Mouse (Mus musculus) embryonic facial prominence, embryonic 12.5 days (tissue): ENCODE measurements around the gene Ifngr2. TPM values are rescaled to one million over a fixed set of nuclear protein-coding genes. Genes with fewer than 3 reads are reported as not detected.

Experiments used
- ATAC-seq: fragments of 200-750 bp; cut with Nextera tagmentation; 2 replicates; pipeline ENCODE4 v1.8.0; 2017; ENCODE audit not compliant: insufficient number of reproducible peaks, insufficient read depth, low FRiP score, low TSS enrichment
- H3K27ac ChIP-seq: fragments of 300-500 bp; sonication (generic); 2 replicates; pipeline ENCODE4 v1.5.1; 2016; ENCODE audit warnings: mild to moderate bottlenecking
- H3K27me3 ChIP-seq: fragments of 300-500 bp; sonication (generic); 2 replicates; pipeline ENCODE4 v1.6.1; 2016; ENCODE audit warnings: mild to moderate bottlenecking, moderate library complexity
- H3K36me3 ChIP-seq: fragments of 300-500 bp; sonication (generic); 2 replicates; pipeline ENCODE4 v1.6.1; 2016; ENCODE audit warnings: mild to moderate bottlenecking
- H3K4me1 ChIP-seq: fragments of 300-500 bp; sonication (generic); 2 replicates; pipeline ENCODE4 v1.6.1; 2016
- H3K4me2 ChIP-seq: fragments of 300-500 bp; sonication (generic); replicated peaks from 2 replicates; pipeline ENCODE4 v1.6.1; 2016; ENCODE audit warnings: mild to moderate bottlenecking, moderate library complexity
- H3K4me3 ChIP-seq: fragments of 300-500 bp; sonication (generic); 2 replicates; pipeline ENCODE4 v1.5.1; 2016; ENCODE audit warnings: mild to moderate bottlenecking
- H3K9ac ChIP-seq: fragments of 300-500 bp; sonication (generic); 2 replicates; pipeline ENCODE4 v1.6.1; 2016; ENCODE audit warnings: mild to moderate bottlenecking, moderate library complexity
- H3K9me3 ChIP-seq: fragments of 300-500 bp; sonication (generic); 2 replicates; pipeline ENCODE4 v1.6.1; 2016; ENCODE audit warnings: mild to moderate bottlenecking, moderate library complexity
- WGBS: fragments of 180-500 bp; shearing (Covaris S2); methylation state at CpG from one replicate; pipeline ENCODE4 v1.1.7; 2016; 5-methylcytosine and 5-hydroxymethylcytosine counted together
- polyA plus RNA-seq: library from polyadenylated mRNA; unstranded; fragments of >200 nt; fragmentation: Nextera tagmentation; extraction: Ambion mirVana; gene quantifications from 2 replicates; pipeline ENCODE4 v1.2.1, GENCODE M21; 2016

Ifngr2 gene
- polyA plus RNA-seq, 1 experiment from 2014 or later: 48.9 TPM

- Histone ChIP-seq H3K4me1 (peaks cover 26% of the 10 kb centered on the region), H3K4me3 (no peak overlapping the region), H3K4me2 (no peak overlapping the region), H3K9me3 (no peaks in the 10 kb centered on the region), H3K27ac (no peak overlapping the region), H3K36me3 (peaks cover 13% of the 10 kb centered on the region), H3K27me3 (no peaks in the 10 kb centered on the region), H3K9ac (no peak overlapping the region)
- no peak for ATAC-seq
- 42% methylated on average over 12 of the region's 12 CpGs for WGBS
Observed at GRCm38 (mm10) chr16:91553625-91554024, 6.8 kb downstream of the Ifngr2 start.

- Histone ChIP-seq H3K4me1 (peaks cover 18% of the 10 kb centered on the region), H3K27me3 (no peaks in the 10 kb centered on the region), H3K9me3 (no peaks in the 10 kb centered on the region), H3K27ac (no peak overlapping the region), H3K9ac (no peak overlapping the region), H3K4me2 (no peak overlapping the region), H3K4me3 (no peak overlapping the region), H3K36me3 (peaks cover 23% of the 10 kb centered on the region)
- ATAC-seq: no peak
- WGBS: 86% methylated on average over 8 of the region's 8 CpGs
Observed at GRCm38 (mm10) chr16:91555017-91555605, 8.2 kb downstream of the Ifngr2 start.

DNA sequence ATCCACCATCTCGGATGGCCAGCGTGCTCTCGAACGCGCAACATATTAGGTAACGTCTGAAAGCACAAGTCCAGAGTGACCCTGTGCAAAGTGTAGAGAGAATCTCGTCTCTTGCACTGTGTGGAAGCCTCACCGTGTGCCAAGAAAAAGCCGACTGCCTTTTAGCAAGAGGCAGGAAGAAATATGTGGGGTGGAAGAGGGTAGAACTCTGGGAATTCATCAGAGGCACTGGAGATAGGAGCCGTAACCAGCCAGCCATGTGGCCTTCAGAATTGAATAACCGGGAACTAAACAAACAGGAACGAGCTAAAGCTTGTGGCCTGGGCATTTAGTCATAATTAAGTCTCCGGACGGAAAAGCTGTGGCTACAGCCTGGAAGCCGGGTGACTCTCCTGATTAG, 9.8 kb downstream of the Ifngr2 start:
- 52% methylated on average over 15 of the region's 15 CpGs for WGBS
- H3K36me3 ChIP-seq: peaks cover 31% of the 10 kb centered on the region
- peaks cover 18% of the 10 kb centered on the region for H3K4me1 ChIP-seq
- no peak overlapping the region for H3K9ac ChIP-seq
- no peaks in the 10 kb centered on the region for H3K9me3 ChIP-seq
- no peaks in the 10 kb centered on the region for H3K27me3 ChIP-seq
- H3K4me3 ChIP-seq: no peak overlapping the region
- 0 out of 2 replicates have a peak overlapping the region, but pooled peaks have one; percentile 17 for H3K27ac ChIP-seq
- ATAC-seq: no peak
- no peak overlapping the region for H3K4me2 ChIP-seq

- WGBS: 31% methylated on average over 7 of the region's 7 CpGs
- no peak for ATAC-seq
- Histone ChIP-seq H3K9ac (no peak overlapping the region), H3K4me2 (no peak overlapping the region), H3K27ac (no peak overlapping the region), H3K36me3 (peaks cover 37% of the 10 kb centered on the region), H3K27me3 (no peaks in the 10 kb centered on the region), H3K4me1 (peaks cover 18% of the 10 kb centered on the region), H3K4me3 (no peak overlapping the region), H3K9me3 (no peaks in the 10 kb centered on the region)
Observed at GRCm38 (mm10) chr16:91557214-91557613, 10.3 kb downstream of the Ifngr2 start.

GRCm38 (mm10) chr16:91557693-91558092, 10.8 kb downstream of the Ifngr2 start:
- H3K36me3 ChIP-seq: peaks cover 41% of the 10 kb centered on the region
- H3K9ac ChIP-seq: no peak overlapping the region
- no peak overlapping the region for H3K4me3 ChIP-seq
- no peak overlapping the region for H3K27ac ChIP-seq
- no peaks in the 10 kb centered on the region for H3K9me3 ChIP-seq
- no peak for ATAC-seq
- H3K4me2 ChIP-seq: no peak overlapping the region
- H3K27me3 ChIP-seq: no peaks in the 10 kb centered on the region
- peaks cover 18% of the 10 kb centered on the region for H3K4me1 ChIP-seq
- WGBS: 89% methylated on average over 15 of the region's 15 CpGs

GRCm38 (mm10) chr16:91561099-91561498, 14.2 kb downstream of the Ifngr2 start:
- Histone ChIP-seq H3K9ac (no peak overlapping the region), H3K27ac (no peak overlapping the region), H3K4me1 (0 out of 2 replicates have a peak, but pooled peaks cover under 1% of the 10 kb centered on the region), H3K36me3 (peaks cover 55% of the 10 kb centered on the region), H3K27me3 (no peaks in the 10 kb centered on the region), H3K4me2 (no peak overlapping the region), H3K4me3 (no peak overlapping the region), H3K9me3 (no peaks in the 10 kb centered on the region)
- ATAC-seq: 0 out of 2 replicates have a peak, but pooled peaks have one; percentile 25
- WGBS: 56% methylated on average over 9 of the region's 9 CpGs

DNA sequence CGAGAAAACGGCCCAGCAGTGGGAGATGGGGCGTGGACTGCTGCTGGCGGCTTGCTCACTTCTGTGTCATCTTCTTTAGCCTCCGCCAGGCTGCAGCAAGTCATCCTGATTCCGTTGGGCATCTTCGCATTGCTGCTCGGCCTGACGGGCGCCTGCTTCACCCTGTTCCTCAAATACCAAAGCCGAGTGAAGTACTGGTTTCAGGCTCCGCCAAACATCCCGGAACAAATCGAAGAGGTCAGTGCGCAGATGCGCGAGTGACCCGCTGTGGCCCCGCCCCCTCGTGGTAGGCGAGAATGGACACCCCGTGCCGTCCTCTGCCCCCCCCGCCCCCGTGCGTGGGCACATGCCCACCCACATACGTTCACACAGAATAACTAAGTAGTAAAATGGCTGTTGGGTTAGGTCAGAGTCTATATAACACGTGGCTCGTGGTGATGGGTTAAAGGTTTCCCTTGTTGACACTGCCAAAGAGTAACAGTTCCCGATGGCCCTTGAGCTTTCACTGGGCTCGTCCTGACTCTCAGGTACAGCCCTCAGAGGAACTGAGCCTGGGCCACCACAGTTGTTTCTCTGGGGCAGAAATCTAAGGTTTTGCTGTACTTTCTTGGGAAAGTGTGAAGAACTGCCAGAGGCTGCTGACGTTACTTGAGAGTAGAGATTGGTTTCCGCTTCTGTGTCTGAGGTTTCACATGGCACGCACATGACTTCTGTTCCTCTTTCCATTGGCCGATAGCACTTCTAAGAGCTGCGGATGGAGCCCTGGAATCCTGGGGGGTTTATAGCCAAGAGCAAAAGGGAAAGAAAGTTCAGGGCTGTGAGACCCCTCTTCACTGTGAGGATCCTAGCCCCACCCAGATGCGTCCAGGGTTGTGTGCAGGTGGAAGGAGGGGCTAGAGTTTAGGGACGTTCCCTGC, 14.9 kb downstream of the Ifngr2 start:
- H3K4me3 ChIP-seq: no peak overlapping the region
- H3K9me3 ChIP-seq: no peaks in the 10 kb centered on the region
- 65% methylated on average over 38 of the region's 38 CpGs for WGBS
- H3K36me3 ChIP-seq: peaks cover 55% of the 10 kb centered on the region
- H3K27me3 ChIP-seq: no peaks in the 10 kb centered on the region
- no peaks in the 10 kb centered on the region for H3K4me1 ChIP-seq
- 0 out of 2 replicates have a peak overlapping the region, but pooled peaks have one; percentile 1 for H3K4me2 ChIP-seq
- ATAC-seq: 0 out of 2 replicates have a peak, but pooled peaks have one; percentile 6
- H3K27ac ChIP-seq: no peak overlapping the region
- H3K9ac ChIP-seq: no peak overlapping the region

GRCm38 (mm10) chr16:91564580-91565291, 17.9 kb downstream of the Ifngr2 start:
- Histone ChIP-seq H3K9ac (no peak overlapping the region), H3K27ac (no peak overlapping the region), H3K4me3 (no peak overlapping the region), H3K36me3 (peaks cover 38% of the 10 kb centered on the region), H3K27me3 (no peaks in the 10 kb centered on the region), H3K4me2 (no peak overlapping the region), H3K9me3 (no peaks in the 10 kb centered on the region), H3K4me1 (no peaks in the 10 kb centered on the region)
- no peak for ATAC-seq
- 92% methylated on average over 4 of the region's 4 CpGs for WGBS

GRCm38 (mm10) chr16:91565292-91565951, 18.6 kb downstream of the Ifngr2 start:
- Histone ChIP-seq H3K36me3 (peaks cover 33% of the 10 kb centered on the region), H3K9ac (no peak overlapping the region), H3K4me2 (no peak overlapping the region), H3K27ac (no peak overlapping the region), H3K27me3 (no peaks in the 10 kb centered on the region), H3K4me3 (no peak overlapping the region), H3K9me3 (no peaks in the 10 kb centered on the region), H3K4me1 (no peaks in the 10 kb centered on the region)
- WGBS: 71% methylated on average over 9 of the region's 9 CpGs
- no peak for ATAC-seq

- no peak for ATAC-seq
- Histone ChIP-seq H3K9ac (no peak overlapping the region), H3K4me2 (no peak overlapping the region), H3K36me3 (peaks cover 30% of the 10 kb centered on the region), H3K27ac (no peak overlapping the region), H3K27me3 (no peaks in the 10 kb centered on the region), H3K4me1 (no peaks in the 10 kb centered on the region), H3K4me3 (no peak overlapping the region), H3K9me3 (no peaks in the 10 kb centered on the region)
- WGBS: 91% methylated on average over 7 of the region's 7 CpGs
Observed at GRCm38 (mm10) chr16:91566002-91566401, 19.1 kb downstream of the Ifngr2 start.

GRCm38 (mm10) chr16:91568960-91569359, 22.1 kb downstream of the Ifngr2 start:
- peaks cover 9% of the 10 kb centered on the region; the same call in 1 of the 2 replicates for H3K36me3 ChIP-seq
- ATAC-seq: no peak
- 88% methylated on average over 10 of the region's 10 CpGs for WGBS

More at GRCm38 (mm10) chr16:91568960-91569359, 22.1 kb downstream of the Ifngr2 start:
- H3K9me3 ChIP-seq: no peaks in the 10 kb centered on the region
- H3K4me1 ChIP-seq: no peaks in the 10 kb centered on the region
- no peak overlapping the region for H3K27ac ChIP-seq
- H3K4me2 ChIP-seq: no peak overlapping the region
- H3K4me3 ChIP-seq: no peak overlapping the region
- no peaks in the 10 kb centered on the region for H3K27me3 ChIP-seq
- no peak overlapping the region for H3K9ac ChIP-seq
